8 mouse cellular contexts compared by ENCODE assay signal in genomic region chr3:126997391-126998007, GRCm38 (mm10).
DNase-seq lines count a peak whose midpoint lies in the region; ATAC-seq and TF ChIP-seq lines count a peak whose summit lies in the region.

No protein-coding gene starts in this region.

- H3K9ac ChIP-seq in forebrain, embryonic 16.5 days (replicated peaks; ENCODE audit: low read depth, low read length) = peak overlapping the region; percentile 44
- H3K9ac ChIP-seq in liver, embryonic 15.5 days = no peak overlapping the region

- WGBS in forebrain, embryonic 16.5 days = 3% methylated on average over 17 of the region's 17 CpGs
- 17% methylated on average over 17 of the region's 17 CpGs for WGBS in liver, embryonic 15.5 days (ENCODE audit: insufficient replicate concordance)

- ATAC-seq in forebrain, embryonic 16.5 days = no peak; the same call in 1 of the 2 replicates
- no peak for ATAC-seq in liver, embryonic 15.5 days (ENCODE audit: insufficient read depth)

- no peak for DNase-seq in gastrocnemius, adult 2 months
- DNase-seq in gastrocnemius, postnatal 10 days = no peak
- peak; percentile 67 for DNase-seq in ES-CJ7 (ENCODE audit: low read depth, low spot score)
- DNase-seq in ovary, postnatal 10 days (ENCODE audit: low spot score) = no peak
- no peak for DNase-seq in ovary, adult 18-20 months (ENCODE audit: low spot score)
- no peak for DNase-seq in ovary, postnatal 14 days (ENCODE audit: low spot score)

- H3K4me1 ChIP-seq in forebrain, embryonic 16.5 days (replicated peaks; ENCODE audit: control insufficient read depth, insufficient read depth, low read length) = peaks cover 33% of the 10 kb centered on the region
- H3K4me1 ChIP-seq in liver, embryonic 15.5 days (replicated peaks) = no peaks in the 10 kb centered on the region

- peaks cover 5% of the 10 kb centered on the region; the same call in 1 of the 2 replicates for H3K36me3 ChIP-seq in forebrain, embryonic 16.5 days (ENCODE audit: control insufficient read depth, insufficient read depth)
- H3K36me3 ChIP-seq in liver, embryonic 15.5 days (replicated peaks) = no peaks in the 10 kb centered on the region

- H3K27ac ChIP-seq in gastrocnemius, adult 2 months = peak overlapping the region; percentile 44
- H3K27ac ChIP-seq in forebrain, embryonic 16.5 days (ENCODE audit: low read length) = peak overlapping the region; percentile 71
- no peak overlapping the region for H3K27ac ChIP-seq in liver, embryonic 15.5 days (replicated peaks)

- no peaks in the 10 kb centered on the region for H3K27me3 ChIP-seq in forebrain, embryonic 16.5 days (replicated peaks; ENCODE audit: control insufficient read depth, insufficient read depth, low read length)
- H3K27me3 ChIP-seq in liver, embryonic 15.5 days = peaks cover 7% of the 10 kb centered on the region; the same call in 1 of the 2 replicates

- TF ChIP-seq CTCF in gastrocnemius, adult 2 months (IDR thresholded peaks at IDR 0.05) = peak; percentile 36

- intact Hi-C loops in gastrocnemius, adult 2 months (cut with DNase I) = no loop called here

- H3K9me3 ChIP-seq in forebrain, embryonic 16.5 days (ENCODE audit: control insufficient read depth, low read length) = no peaks in the 10 kb centered on the region
- no peaks in the 10 kb centered on the region for H3K9me3 ChIP-seq in liver, embryonic 15.5 days (replicated peaks)

- H3K4me2 ChIP-seq in forebrain, embryonic 16.5 days (ENCODE audit: low read length) = peak overlapping the region; percentile 49
- H3K4me2 ChIP-seq in liver, embryonic 15.5 days = 0 out of 2 replicates have a peak overlapping the region, but pooled peaks have one; percentile 7

- peak overlapping the region; percentile 57 for H3K4me3 ChIP-seq in gastrocnemius, adult 2 months
- peak overlapping the region; percentile 23 for H3K4me3 ChIP-seq in forebrain, embryonic 16.5 days (replicated peaks; ENCODE audit: low read length)
- no peak overlapping the region for H3K4me3 ChIP-seq in liver, embryonic 15.5 days (replicated peaks)
